Mouse (Mus musculus) kidney, adult 18-20 months (tissue): ENCODE results near the gene Olfr142.
"Not testable (repeated sequence)": the region's sequence is repeated elsewhere in the genome, so short reads cannot be mapped to it uniquely, and the experiment has no call there.

Source experiments
- DNase-seq: peaks from one replicate; pipeline ENCODE4 v3.0.0; 2021

Olfr142 gene

DNA sequence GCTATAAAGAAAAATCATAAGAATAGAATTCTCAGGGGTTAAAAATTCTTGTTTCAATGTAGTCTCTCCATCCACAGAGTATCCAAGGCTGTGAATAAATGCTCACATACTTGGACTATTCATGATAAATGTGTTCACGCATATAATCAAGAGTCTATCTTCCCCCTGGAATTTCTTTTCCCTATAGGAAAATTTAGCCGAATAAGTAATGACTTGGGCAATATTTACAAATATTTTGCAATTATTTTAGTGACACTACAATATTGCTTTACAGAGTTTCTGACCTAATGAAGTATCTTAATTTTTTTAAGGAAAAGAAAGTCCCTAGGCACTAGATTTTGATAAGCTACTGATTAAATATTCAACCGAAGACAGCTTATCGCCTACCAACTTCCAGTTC lies at the start of gene Olfr142:
Olfr142 (minus strand) TSS at position 101 of the 400 bp plus-strand sequence.
- DNase-seq: no peak

DNA sequence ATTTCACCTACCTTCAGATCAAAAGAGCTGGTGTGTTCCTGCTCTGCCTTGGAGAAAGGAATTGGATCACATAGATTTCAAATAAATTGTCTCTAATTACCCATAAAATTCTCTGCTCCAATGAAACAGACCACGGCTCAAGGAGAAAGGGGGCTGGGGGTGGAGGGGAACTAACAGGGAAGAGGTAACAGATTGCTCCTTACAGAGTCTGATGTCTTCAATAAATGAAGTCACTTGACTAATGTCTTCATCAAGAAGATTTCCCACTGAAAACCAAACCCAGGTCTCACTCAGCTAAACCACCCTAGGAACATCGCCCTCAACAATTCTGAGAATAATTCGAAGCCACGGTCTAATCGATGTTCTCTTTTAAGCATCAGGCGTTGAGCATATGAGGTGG lies 35.3 kb upstream of the Olfr142 start, which contains the start of gene Olfr1272:
Olfr1272 (minus strand) TSS at position 101 of the 400 bp plus-strand sequence.
- DNase-seq: no peak

DNA sequence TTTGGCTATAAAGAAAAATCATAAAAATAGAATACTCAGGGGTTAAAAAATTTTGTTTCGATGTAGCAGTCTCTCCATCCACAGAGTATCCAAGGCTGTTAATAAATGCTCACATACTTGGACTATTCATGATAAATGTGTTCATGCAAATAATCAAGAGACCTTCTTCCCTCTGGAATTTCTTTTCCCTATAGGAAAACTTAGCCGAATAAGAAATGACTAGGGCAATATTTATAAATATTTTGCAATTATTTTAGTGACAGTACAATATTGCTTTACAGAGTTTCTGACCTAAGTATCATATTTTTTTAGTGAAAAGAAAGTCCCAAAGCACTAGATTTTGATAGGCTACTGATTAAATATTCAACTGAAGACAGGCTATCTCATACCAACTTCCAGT lies 13.5 kb upstream of the Olfr142 start, which contains the start of gene Olfr1271:
Olfr1271 (minus strand) TSS at position 101 of the 400 bp plus-strand sequence.
- no peak for DNase-seq

DNA sequence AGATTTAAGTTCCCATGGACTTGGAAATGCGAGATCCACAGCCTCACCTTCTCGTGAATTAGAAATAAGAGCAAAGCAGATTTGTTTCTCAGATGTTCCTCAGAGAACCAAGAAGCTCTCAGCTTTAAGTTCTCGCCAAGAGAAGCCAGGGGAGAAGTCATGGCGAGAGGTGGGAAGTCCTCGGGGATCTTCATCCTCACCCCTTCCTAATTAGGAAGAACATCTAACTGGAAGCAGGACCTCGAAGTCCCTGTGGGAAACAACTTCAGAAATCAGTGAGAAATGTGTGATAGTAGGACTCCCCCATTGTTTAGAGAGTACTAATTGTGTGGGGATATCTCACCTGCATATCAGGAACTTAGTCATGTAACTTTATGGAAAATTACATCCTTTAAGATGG lies 33.0 kb downstream of the Olfr142 start, which contains the start of gene Olfr1506:
Olfr1506 (minus strand) TSS at position 101 of the 400 bp plus-strand sequence.
- not testable (repeated sequence) for DNase-seq
